Mouse (Mus musculus) kidney, postnatal 4 days (tissue): Measurements from ENCODE around the gene Csnk1e.
"Not testable (repeated sequence)": the region's sequence is repeated elsewhere in the genome, so short reads cannot be mapped to it uniquely, and the experiment has no call there.

Experiments
- DNase-seq, 2 experiments: peaks; one replicate each; pipeline ENCODE4 v3.0.0; 2021; ENCODE audit warnings: mixed read lengths in 2 of 2

Csnk1e gene

DNA sequence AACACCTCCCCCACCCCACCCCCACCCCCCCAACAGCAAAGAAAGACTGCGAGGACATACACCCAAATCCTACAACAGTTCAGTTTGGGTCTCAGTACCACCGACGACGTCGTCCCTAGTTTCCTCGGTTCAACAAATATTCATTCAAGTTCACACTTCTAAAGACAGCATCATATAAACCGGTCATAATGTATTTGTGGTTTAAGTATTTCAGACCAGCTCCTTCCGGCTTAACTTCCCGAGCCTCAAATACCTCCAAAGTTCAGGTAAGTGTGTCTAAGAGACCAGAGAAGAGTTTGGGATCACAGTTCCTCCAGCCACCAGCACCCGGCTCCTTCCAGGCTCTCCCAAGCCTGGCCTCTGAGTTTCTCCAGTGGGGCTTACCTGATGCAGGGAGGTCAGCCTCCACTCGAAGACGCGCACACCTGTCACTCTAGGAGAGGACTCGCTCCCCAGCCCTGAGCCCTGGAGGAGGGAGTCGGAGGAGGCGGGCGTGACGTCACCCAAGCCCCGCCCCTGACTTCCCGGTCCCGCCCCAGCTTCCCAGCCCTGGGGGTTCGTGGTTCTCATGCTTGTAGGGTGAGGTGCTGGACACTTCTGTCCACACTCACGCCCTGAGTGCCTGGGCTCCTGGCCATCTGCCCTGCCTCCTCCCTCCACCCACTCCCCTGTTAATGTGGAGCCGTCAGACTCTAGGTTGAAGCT, at the start of gene Csnk1e:
Gene Csnk1e, minus strand, starts transcription at position 461 of the 705 bp plus-strand sequence.
- peak; percentile 80 to 85 for DNase-seq

DNA sequence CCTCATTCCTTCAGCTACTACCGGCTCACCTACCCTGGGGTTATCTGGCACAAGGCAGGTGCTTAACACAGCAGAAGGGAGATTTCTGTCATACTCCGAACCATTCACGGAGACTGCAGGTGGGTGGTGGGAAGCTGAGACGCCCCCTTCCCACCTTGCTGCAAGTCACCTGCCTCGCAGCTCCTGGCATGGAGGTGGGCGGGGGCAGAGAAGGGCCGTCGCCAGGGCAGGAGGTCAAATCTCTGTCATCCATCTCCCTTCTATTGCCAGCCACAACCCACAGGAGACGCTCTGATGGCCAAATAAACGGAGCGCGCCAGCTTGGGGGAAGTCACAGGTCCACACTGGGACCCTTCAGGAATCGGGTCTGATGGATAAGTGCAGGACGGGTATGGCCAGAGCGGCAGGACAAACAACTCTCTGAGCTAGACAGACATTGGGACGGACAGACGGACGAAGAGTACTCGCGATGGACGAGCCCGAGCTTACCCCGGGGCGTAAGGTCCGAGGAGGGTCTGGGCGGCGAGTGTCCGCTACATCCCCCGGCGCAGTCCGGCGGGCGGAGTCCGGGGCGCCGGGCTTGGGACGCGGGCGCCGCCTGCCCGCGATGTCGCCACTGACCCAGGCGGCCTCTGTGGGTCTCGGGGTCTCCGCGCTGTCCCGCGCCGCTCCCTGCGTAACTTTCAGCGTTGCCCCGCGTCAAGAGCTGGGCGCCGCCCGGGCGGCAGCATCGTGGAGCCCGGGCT, 49.5 kb upstream of the Csnk1e start, which contains the start of gene Kcnj4:
Gene Kcnj4, minus strand, starts transcription at position 535 of the 746 bp plus-strand sequence.
- DNase-seq, result no peak

DNA sequence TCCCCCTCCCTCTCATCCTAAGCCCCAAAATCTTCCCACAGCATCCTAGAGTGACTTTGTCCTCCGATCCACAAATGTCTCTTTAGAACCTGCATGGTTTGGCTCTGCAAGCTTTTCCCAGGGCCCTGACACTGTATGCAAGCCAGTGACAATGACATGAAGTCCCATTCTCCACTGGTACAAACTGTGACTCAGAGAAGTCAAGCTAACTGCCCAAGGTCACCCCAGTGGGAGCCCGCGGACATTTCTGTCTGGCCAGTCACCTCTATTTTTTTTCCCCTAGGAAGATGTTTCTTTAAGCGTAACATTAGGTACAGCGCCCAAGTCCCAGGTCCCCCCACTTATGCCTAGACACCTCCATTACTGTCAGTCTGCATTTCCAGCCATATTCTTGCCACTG, 48.1 kb upstream of the Csnk1e start:
- DNase-seq, result no peak

DNA sequence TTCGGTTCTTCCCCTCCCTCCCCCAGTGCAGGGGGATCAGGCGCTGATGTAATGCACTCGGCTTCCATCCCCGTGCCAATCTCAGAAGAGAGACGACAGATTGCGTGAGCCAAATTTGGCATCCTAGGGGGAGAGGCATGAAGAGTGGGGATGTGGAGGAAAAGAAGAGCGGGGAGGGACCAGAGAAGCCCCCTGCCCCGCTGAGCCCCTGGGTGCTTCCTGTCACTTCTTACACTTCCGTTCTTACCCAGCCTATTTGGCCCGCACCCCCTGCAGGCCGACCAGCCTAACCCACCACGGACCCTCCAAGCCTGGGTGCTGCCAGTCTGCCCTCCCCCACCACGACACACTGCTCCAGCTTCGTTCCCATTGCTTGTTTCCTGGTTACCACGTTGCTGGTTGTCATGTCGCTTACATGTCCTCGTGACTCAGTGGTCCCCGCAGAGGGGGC, 47.5 kb upstream of the Csnk1e start:
- DNase-seq, result no peak

DNA sequence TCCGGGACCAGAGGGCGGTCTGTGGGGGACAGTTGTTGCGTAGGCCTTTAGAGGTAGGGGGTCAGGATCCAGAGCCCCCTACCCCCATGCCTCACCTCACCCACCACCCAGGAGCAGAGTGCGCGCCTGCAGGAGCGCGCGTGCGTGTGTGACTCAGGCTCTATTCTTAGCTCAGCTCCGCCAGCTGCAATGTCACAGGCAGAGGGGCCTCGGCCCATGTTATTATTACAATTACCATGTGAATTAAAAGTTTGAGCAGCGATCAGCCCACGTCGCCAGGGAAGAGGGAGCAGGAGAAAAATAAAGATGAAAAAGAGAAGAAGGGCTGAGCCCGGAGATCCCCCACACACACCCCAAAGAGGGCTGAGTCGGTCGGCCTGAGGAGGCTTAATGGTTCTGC, 44.7 kb upstream of the Csnk1e start:
- no peak for DNase-seq

DNA sequence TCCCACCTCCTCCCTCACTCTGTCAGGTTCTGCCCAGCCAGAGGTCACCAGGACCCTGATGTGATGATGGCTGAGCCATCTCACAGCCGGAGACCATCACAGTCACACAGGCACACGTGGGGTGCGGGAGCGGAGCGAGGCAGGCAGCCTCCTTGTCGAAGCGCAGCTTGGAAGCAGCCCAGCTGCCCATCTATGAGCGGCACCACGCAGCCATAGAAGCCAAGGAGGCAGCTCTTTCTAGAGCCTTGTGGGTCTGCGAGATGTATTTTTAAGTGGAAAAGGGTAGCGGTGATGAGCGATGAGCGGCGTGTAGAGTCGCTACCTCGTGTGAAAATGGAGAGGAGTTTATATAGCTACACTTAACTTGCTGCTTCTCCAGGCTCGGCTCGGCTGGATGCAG, 38.2 kb upstream of the Csnk1e start:
- no peak for DNase-seq

DNA sequence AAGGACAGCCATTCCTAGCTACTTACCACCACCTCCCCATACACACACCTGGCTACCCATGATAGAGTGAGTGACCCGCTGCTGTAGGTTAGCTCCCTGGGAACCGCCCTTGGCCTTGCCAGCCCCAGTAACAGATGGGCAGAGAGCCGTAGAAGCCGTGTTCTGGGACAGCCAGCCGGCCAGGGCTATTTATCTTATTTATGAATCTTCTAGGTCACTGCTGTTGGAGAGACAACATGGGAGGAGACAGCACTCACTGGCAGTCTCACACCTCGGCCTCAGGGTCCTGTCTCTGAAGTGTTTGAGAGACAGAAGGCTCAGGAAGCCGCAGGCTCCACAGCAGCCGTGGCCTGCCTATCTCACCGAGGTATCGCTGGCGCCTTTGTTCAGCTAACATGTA, 34.1 kb upstream of the Csnk1e start:
- no peak for DNase-seq

DNA sequence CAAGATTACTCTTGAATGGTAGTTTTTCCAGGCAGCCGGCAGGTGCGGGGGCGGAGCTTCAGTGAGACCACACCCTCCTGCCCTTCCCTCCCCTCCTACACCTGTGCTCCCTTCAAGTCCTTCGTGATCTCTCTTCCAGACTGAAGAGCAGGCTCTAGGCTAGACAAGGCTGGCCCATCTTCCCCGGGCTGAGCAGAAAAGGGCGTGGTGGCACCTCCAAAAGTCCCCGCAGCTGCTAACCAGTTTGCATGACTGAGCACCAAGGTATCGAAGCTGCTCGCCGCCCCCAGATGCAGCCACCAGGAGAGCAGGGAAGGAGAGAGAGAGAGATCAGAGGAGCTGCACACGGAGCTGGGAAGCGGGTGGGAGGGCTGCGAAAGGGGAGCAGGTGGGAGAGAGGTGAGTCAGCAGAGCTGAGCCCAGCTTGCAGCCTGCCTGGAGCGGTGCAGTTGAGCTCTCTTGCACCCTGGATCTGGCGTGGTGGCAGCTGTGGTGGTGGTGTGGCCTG, 25.9 kb upstream of the Csnk1e start:
- peak; percentile 44 to 63 for DNase-seq

DNA sequence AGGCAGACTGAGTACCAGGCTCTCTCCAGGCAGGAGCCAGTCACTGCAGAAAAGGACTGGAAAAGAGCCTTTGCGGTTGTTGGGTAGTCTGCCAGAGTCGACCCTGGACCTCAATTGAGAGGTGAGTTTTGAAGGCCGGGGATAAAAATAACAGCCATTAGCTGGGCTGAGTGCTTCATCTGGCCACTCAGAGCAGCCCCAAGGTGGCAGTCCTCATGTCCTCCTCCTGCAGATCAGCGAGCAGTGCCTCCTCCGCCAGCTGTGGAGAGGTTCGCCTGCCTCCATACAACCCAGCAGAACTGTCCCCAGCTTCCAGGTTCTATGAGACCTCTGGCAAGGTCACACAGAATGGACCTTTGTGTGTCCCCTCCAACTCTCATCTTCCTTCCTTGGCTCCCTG, 21.9 kb upstream of the Csnk1e start:
- DNase-seq, result no peak

DNA sequence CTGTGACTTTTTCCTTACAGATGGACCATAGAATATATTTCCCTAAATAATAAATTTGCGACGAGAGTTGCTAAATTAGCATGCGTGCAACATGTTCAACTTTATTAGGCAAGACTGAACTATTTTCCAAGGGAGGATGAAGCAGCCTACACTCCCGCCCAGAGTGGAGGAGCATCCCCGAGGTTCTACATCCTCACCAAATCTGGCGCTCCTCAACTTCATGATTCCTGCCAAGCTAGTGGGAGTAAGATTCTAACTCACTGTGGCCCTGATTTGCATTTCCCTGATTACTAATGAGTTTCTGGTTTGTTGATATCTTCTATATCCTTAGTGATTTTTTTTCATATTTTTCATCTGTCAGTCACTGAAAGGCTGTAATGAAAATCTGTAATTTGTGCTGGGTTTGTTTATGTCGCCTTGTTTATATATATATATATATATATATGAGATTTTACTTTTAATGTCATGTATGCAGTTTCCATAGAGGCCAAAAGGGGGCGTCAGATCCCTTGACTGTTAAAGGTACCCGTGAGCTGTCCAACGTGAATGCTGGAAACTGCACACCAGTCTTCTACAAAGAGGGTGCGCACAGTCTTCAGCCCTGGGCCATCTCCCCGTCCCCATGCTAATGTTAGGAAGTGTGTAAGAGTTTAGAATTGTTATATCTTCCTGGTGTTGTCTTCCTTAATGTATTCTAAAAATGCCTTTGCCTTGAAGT, 18.4 kb upstream of the Csnk1e start:
- DNase-seq, result no peak

DNA sequence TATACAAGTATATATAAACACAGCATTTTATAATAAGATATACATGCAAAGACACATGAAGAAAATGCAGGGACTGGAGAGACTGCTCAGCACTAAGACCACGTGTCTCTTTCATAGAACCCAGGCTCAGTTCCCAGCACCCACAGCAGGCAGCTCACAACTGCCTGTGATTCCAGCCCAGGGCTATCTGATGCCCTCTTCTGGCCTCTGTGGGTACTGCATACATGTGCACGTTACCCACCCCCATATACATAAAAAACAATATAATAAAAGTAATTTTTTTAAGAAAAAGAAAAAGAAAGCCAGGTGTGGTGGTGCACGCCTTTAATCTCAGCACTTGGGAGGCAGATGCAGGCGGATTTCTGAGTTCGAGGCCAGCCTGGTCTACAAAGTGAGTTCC, 17.7 kb upstream of the Csnk1e start:
- DNase-seq, result no peak

DNA sequence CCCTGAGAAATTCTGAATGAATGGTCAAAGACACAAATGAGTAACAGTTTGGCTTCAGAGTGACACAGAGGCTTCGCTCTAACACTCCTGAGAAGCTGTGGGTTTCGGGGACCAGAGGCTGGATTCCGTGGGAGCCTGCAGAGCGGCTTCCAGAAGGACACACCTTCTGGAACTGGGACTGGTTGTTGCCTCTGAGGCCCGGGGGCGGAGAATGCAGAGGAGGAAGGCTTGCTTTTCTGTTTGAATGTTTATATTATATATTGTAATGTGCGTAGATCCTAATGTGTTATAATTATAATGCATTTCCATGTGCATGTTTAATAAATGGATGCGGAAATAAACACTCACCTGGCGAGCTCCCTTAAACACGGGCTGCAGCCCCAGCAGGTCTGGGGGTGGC, 15.7 kb upstream of the Csnk1e start:
- DNase-seq, result no peak

DNA sequence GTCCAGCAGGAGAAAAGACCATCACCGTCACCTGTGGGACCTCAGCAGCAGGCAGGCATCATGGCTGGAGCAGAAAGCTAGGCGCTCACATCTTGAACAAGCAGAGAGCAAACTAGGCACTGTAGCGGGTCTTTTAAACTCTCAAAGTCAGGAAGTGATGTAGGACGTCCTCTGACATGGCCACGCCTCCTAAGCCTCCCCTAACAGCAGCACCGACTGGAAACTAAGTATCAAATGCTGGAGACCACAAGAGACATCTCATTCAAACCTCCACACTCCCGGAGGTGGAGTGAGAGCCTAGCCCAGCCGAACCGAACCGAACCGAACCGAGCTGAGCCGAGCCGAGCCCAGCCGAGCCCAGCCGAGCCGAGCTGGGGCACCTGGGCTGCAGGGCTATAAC, 15.2 kb upstream of the Csnk1e start:
- DNase-seq, result peak in 1 of 2 experiments; percentile 34

DNA sequence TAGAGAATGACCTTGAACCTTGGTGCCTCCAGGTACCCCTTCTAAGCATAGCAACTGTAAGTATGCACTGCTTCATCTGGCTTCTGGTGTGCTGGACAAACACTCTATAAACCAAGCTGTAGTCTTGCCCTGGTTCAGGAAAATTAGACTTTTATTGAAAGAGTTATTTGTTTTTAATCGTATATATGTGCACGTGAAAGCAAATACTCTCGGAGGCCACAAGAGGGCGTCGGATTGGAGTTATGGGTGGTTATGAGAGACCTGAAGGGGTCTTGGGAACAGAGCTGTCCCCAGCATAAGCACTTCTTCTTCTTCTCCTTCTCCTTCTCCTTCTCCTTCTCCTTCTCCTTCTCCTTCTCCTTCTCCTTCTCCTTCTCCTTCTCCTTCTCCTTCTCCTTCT, 14.2 kb upstream of the Csnk1e start:
- no peak for DNase-seq

DNA sequence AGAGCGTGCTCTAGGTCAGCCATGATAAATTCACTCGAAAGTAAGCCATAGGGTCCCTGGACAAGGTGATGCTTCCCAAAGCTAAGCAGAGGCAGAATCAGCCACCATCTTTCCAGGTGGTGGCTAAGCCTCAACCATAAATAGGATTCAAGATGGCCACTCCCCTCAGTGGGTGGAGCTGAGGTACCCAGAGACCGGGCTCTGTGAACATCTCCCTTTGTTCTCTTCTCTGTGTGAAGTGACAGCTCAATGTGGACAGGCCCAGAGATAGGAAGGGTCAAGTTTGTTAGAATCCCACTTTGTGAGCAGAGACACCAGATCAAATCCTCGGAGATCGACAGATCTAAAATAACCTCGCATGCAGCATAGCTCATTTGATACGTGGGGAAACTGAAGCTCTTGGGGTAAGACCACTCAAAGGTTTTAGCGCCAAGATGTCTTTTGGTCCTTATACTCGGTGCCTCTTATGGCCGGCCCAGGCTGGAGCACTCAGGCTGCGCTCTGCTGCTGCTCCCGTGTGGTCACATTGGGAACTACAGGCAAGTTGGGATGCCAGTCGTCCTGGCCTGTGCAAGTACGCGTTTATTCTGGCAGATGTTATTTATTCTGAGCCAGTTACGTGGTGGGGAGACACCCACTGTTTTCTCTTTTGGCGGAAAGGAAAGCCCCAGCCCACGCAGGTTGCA, 11.4 kb upstream of the Csnk1e start:
- DNase-seq, result peak; percentile 92 to 93

DNA sequence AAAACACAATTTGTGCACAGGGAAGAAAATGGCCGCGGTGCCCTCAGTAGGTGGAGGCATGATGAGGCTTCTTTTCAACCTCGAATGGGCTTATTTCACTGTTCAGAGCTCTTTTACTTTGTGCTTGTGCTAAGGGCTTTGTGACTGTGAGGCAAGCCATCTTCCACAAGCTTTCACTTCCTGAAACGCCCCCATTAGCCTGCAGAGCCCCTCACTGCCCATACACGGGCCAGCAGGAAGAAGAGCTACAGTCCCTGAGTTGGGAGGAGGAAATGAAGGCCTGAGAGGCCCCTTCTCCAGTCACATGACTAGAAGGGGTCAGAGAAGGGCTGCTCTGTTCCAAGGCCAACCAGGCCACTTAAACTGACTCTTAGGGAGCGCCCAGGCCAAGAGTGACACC, 1.2 kb upstream of the Csnk1e start:
- DNase-seq, result no peak

DNA sequence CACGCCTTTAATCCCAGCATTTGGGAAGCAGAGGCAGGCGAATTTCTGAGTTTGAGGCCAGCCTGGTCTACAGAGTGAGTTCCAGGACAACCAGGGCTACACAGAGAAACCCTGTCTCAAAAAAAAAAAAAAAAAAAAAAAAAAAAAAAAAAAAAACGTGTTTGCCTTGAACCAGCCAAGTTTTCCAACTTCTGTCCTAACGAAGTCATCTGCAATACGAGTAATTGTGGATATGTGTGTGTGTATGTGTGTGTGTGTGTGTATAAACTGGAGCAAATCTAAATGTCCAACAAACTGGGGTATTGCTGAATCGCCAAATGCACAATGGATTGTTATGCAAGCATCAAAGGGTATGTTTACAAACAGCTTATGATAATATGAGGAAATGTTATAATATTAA, 738 bp upstream of the Csnk1e start:
- DNase-seq, result not testable (repeated sequence)

DNA sequence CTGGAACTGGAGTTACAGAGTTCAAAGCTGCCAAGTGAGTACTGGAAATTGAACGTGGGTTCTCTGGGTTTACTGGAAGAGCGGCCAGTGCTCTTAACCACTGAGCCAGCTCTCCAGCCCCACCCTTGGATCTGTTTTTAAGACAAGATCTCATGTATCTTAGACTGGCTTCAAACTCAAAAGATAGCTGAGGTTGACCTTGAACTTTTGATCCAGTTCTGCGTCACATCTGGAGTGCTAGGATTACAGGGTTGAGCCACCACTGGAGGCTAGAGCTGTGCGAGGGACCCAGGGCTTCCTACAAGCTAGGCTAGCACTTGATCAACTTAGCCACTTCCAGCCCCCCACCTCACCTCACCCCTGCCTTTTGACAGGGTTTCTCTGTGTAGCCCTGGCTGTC, 1.5 kb downstream of the Csnk1e start:
- no peak for DNase-seq

DNA sequence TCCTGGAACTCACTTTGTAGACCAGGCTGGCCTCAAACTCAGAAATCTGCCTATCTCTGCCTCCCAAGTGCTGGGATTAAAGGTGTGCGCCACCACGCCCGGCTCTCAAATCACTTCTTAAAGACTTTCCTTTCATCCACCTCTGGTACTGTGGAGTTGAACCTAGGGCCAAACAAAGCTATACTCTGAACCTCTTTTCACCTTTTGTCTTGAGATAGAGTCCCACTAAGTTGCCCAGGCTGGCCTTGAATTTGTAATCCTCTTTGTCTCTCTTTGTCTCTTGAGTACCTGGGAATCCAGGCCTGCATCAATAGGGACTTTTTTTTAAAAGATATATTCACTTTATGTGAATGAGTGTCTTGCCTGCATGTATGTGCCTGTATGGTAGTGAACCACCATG, 7.3 kb downstream of the Csnk1e start:
- DNase-seq, result no peak

DNA sequence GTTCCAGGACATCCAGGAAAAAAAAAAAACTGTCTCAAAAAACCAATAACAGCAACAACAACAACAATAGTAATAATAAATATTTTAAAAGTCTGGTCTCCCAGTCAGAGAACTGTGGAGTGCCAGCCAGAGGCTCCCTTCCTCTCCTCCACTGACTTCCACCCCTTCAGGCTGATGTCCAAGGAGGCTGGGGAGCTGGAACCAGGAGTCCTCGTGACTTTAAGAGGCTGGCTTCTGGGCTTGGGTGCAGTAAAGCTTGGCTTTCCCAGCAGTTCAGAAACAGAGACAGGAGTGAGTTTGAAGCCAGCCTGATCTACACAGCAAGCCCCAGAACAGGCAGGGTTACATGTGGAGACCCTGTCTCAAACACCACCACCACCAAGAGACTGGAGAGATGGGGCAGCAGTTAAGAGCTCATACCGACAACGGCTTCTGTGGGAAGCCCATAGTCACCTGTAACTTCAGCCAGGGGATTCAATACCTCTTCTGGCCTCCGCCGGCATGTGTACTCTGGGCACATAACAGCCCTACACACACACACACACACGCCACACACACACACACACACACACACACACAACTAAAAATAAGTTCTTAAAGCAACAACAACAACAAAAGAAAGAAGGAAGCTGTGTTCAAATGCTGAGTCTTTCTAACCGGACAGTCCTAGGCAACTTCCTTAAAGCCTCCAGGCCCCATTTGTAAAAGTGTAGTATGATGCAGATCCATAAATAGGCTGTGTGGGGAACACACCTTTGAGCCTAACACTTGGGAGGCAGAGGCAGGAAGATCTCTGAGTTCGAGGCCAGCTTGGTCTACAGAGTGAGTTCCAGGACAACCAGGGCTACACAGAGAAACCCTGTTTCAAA, 9.3 kb downstream of the Csnk1e start:
- DNase-seq, result no peak

DNA sequence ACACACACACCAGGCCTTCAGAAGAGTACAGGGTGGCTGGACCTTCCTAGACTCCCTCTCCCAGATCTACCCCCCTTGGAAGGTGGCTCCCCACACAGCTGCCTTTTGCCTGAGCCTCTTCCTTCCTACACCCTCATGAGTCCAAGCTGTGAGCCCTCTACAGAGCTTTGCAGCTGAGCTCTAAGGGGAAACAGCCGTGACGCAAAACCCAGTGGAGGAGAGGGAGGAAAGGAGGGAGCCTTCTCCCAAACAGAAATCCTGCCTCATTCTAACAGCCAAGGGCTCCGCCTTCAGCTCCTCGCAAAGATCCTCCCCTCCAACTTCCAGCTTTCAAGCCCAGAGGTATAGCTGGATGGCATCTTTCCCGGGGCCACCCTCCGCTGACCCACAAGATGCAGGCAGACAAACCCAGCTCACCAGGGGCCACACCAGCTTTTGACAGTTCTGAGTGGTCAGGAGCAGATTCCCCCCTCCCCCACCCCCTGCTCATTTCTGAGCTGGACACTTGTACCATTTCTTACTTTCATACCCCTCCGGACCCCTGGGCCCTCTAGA, 11.4 kb downstream of the Csnk1e start:
- DNase-seq, result no peak
